Mouse (Mus musculus) spleen, postnatal 14 days (tissue): ENCODE results near the gene Zfyve19.

ENCODE experiments used
- DNase-seq, 2 experiments: peaks; one replicate each; pipeline ENCODE4 v3.0.0; 2021 to 2022; ENCODE audit warnings: low spot score in 2 of 2

Zfyve19 gene

GRCm38 (mm10) chr2:119208344-119209175 is at the start of gene Zfyve19, which contains the start of gene Dnajc17:
Zfyve19 (plus strand) TSS chr2:119208617.
Dnajc17 (minus strand) TSS chr2:119208795.
- DNase-seq: peak; percentile 86 to 90

- DNase-seq: no peak
Observed at GRCm38 (mm10) chr2:119161247-119161646, 47.2 kb upstream of the Zfyve19 start.

GRCm38 (mm10) chr2:119163135-119163534 is 45.3 kb upstream of the Zfyve19 start:
- no peak for DNase-seq

GRCm38 (mm10) chr2:119163999-119164398 is 44.4 kb upstream of the Zfyve19 start:
- DNase-seq: no peak

GRCm38 (mm10) chr2:119165401-119165800 is 43.0 kb upstream of the Zfyve19 start:
- DNase-seq: no peak

GRCm38 (mm10) chr2:119166901-119167865 is 41.2 kb upstream of the Zfyve19 start, which contains the start of gene Gchfr:
Gchfr (plus strand) TSS chr2:119167773.
- DNase-seq: no peak

- no peak for DNase-seq
Observed at GRCm38 (mm10) chr2:119167866-119168256, 40.6 kb upstream of the Zfyve19 start.

GRCm38 (mm10) chr2:119170282-119170681 is 38.1 kb upstream of the Zfyve19 start:
- DNase-seq: no peak

- DNase-seq: no peak
Observed at GRCm38 (mm10) chr2:119171574-119171973, 36.8 kb upstream of the Zfyve19 start.

- DNase-seq: no peak
Observed at GRCm38 (mm10) chr2:119172446-119172845, 36.0 kb upstream of the Zfyve19 start.

- peak in 1 of 2 experiments; percentile 45 for DNase-seq
Observed at GRCm38 (mm10) chr2:119172862-119173576, 35.4 kb upstream of the Zfyve19 start.

- DNase-seq: no peak
Observed at GRCm38 (mm10) chr2:119173991-119174651, 34.3 kb upstream of the Zfyve19 start, which contains the start of gene Gm14137. Gm14137 (plus strand) TSS chr2:119174509.

- DNase-seq: no peak
Observed at GRCm38 (mm10) chr2:119174866-119175265, 33.6 kb upstream of the Zfyve19 start.

- DNase-seq: no peak
Observed at GRCm38 (mm10) chr2:119175614-119176013, 32.8 kb upstream of the Zfyve19 start.

GRCm38 (mm10) chr2:119176761-119177160 is 31.7 kb upstream of the Zfyve19 start:
- no peak for DNase-seq

- no peak for DNase-seq
Observed at GRCm38 (mm10) chr2:119177384-119177939, 31.0 kb upstream of the Zfyve19 start.

- DNase-seq: no peak
Observed at GRCm38 (mm10) chr2:119182914-119183313, 25.5 kb upstream of the Zfyve19 start.

- peak; percentile 79 to 86 for DNase-seq
Observed at GRCm38 (mm10) chr2:119189029-119189710, 19.2 kb upstream of the Zfyve19 start.

GRCm38 (mm10) chr2:119190969-119191368 is 17.4 kb upstream of the Zfyve19 start:
- no peak for DNase-seq

- no peak for DNase-seq
Observed at GRCm38 (mm10) chr2:119194140-119194539, 14.3 kb upstream of the Zfyve19 start.
